Mouse (Mus musculus): Measurements from ENCODE around the gene Sall4.

Sall4 gene

GRCm38 (mm10) chr2:168767582-168767981 lies at the start of gene Sall4:
TSS of gene Sall4 (minus strand) at chr2:168767943.
- WGBS = 36% methylated on average over 10 of the region's 10 CpGs

- WGBS = 58% methylated on average over 6 of the region's 6 CpGs
These were observed 45.5 kb upstream of the Sall4 start for GRCm38 (mm10) chr2:168813243-168813642.

GRCm38 (mm10) chr2:168809895-168810294 lies 42.2 kb upstream of the Sall4 start:
- 38% methylated on average over 14 of the region's 14 CpGs for WGBS

GRCm38 (mm10) chr2:168807681-168808080 lies 39.9 kb upstream of the Sall4 start:
- WGBS = 83% methylated on average over 4 of the region's 4 CpGs

- WGBS = 93% methylated on average over 4 of the region's 4 CpGs
These were observed 36.1 kb upstream of the Sall4 start for GRCm38 (mm10) chr2:168803849-168804248.

GRCm38 (mm10) chr2:168799326-168799725 lies 31.6 kb upstream of the Sall4 start:
- WGBS = 89% methylated on average over 12 of the region's 12 CpGs

GRCm38 (mm10) chr2:168798921-168799320 lies 31.2 kb upstream of the Sall4 start:
- WGBS = 79% methylated on average over 7 of the region's 7 CpGs

GRCm38 (mm10) chr2:168791115-168791802 lies 23.5 kb upstream of the Sall4 start:
- WGBS = 81% methylated on average over 4 of the region's 4 CpGs

GRCm38 (mm10) chr2:168786174-168786573 lies 18.4 kb upstream of the Sall4 start:
- WGBS = 97% methylated on average over 9 of the region's 9 CpGs

- 64% methylated on average over 9 of the region's 9 CpGs for WGBS
These were observed 12.9 kb upstream of the Sall4 start for GRCm38 (mm10) chr2:168780596-168780995.

- WGBS = 41% methylated on average over 9 of the region's 9 CpGs
These were observed 12.3 kb upstream of the Sall4 start for GRCm38 (mm10) chr2:168780024-168780423.

- 93% methylated on average over 3 of the region's 3 CpGs for WGBS
These were observed 8.5 kb upstream of the Sall4 start for GRCm38 (mm10) chr2:168776238-168776637.

GRCm38 (mm10) chr2:168769259-168769658 lies 1.5 kb upstream of the Sall4 start:
- 65% methylated on average over 8 of the region's 8 CpGs for WGBS

- WGBS = 1% methylated on average over 52 of the region's 52 CpGs
These were observed 993 bp downstream of the Sall4 start for GRCm38 (mm10) chr2:168766538-168767361.

GRCm38 (mm10) chr2:168765696-168766537 lies 1.8 kb downstream of the Sall4 start:
- WGBS = 1% methylated on average over 64 of the region's 65 CpGs

- 2% methylated on average over 32 of the region's 32 CpGs for WGBS
These were observed 2.6 kb downstream of the Sall4 start for GRCm38 (mm10) chr2:168765065-168765681.

- 25% methylated on average over 9 of the region's 9 CpGs for WGBS
These were observed 3.3 kb downstream of the Sall4 start for GRCm38 (mm10) chr2:168764460-168764867.

- WGBS = 21% methylated on average over 7 of the region's 7 CpGs
These were observed 4.0 kb downstream of the Sall4 start for GRCm38 (mm10) chr2:168763785-168764184.

- WGBS = 22% methylated on average over 12 of the region's 12 CpGs
These were observed 5.3 kb downstream of the Sall4 start for GRCm38 (mm10) chr2:168762411-168762815.

GRCm38 (mm10) chr2:168761954-168762353 lies 5.8 kb downstream of the Sall4 start:
- WGBS = 41% methylated on average over 4 of the region's 4 CpGs

GRCm38 (mm10) chr2:168761141-168761540 lies 6.6 kb downstream of the Sall4 start:
- WGBS = 84% methylated on average over 9 of the region's 9 CpGs

- WGBS = 90% methylated on average over 10 of the region's 10 CpGs
These were observed 23.3 kb downstream of the Sall4 start for GRCm38 (mm10) chr2:168744406-168744805.

All from cerebral cortex, adult 2 months (tissue).